Mouse (Mus musculus) cerebellum, postnatal 4 days (tissue): ENCODE results near the gene Slc35f5.

ENCODE experiments used
- DNase-seq, 2 experiments: peaks; one replicate each; pipeline ENCODE4 v3.0.0; 2022; ENCODE audit warnings: low spot score in 2 of 2, mixed read lengths in 1 of 2

The Slc35f5 gene

DNA sequence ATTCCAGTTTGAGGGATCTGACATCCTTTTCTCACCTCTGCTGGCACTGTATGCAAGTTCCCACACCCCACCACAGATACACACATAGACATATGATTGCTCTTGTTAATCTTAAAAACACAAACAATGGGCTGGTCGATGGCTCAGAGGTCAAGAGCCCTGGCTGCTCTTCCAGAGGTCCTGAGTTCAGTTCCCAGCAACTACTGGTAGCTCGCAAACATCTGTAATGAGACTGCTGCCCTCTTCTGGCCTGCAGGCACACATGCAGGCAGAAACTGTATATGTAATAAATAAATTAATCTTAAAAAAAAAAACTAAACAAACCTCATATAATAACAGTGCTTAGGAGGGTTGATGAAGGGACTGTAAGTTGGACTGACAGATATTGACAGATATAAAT, 13.8 kb downstream of the Slc35f5 start:
- DNase-seq, result no peak

DNA sequence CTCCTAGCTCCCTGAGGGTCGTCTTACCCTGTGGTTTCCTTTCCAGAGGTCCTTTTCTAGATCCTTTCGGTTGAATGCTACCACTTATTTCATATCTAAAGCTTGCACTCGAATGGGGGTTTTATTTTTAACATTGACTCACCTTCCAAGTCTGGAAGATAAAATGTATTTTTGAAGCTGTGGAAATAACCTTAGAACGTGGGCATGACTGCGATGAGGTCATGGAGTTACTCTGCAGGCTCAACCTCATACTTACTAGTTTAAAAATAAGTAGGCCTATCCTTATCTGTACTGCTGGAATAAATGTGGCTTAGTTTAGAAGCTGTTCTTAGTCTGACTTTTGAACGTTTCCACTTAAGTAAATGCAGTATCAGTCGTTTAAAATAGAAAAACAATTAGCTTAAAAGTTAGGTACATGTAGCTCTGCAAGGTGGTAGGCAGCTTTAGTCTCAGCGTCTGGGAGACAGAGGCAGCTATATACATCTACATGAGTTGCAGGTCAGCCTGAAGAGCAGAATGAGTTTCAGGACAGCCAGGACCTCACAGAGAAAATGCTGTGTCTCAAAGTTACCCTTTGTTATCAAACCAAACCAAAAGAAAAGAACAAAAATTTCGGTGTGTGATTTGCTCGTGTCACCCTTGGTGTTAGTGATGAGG, 15.2 kb downstream of the Slc35f5 start:
- no peak for DNase-seq

DNA sequence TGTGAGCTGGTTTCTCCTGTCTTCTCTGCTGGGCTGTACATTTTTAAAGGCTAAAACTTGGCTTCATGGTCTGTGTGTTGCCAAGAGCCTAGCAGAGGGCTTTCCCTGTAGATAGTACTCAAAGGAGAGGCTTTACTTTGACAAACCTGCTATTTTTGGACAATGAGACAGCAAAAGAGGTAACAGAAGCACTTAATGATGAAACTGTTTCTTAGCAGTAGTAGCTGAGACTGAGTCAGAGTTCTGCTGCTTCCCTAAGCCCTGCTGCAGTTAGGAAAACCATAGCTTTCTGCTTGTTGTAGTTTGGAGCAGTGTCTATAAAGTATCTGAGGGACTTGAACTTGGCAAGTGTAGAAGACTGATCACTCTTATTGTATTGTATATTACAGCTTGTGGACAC, 16.6 kb downstream of the Slc35f5 start:
- DNase-seq, result no peak

DNA sequence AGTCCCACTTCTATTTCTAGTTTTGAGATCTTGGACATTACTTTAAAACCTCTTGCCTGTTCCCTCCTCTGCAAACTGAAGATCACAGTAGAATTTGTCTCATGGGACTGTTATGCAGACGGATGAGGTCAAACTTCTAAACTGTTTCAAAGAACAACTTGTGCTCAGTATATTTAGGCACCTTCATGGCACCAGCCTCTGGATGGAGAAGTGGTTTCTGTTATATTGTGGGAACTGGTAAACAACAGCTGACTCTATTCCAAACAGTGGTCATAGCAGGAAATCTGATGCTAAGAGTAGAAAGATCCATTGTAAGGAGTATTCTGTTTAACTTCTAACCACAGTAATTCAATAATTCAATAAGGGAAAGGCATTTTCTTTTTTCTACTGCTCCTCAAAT, 17.7 kb downstream of the Slc35f5 start:
- DNase-seq, result no peak

DNA sequence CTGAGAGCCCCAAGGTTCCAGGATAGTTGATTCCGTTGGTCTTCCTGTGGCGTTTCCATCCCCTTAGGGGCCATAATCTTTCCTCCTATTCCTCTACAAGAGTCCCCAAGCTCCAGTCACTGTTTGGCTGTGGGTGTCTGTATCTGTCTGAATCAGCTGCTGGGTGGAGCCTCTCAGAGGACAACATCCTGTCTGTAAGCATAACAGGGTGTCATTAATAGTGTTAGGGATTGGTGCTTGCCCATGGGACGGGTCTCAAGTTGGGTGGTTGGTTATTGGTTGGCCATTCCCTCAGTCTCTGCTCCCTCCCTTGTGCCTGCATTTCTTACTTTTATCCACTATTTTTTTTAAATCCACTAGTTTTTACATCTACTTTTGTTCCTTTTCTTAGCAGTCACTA, 20.7 kb downstream of the Slc35f5 start:
- DNase-seq, result no peak

DNA sequence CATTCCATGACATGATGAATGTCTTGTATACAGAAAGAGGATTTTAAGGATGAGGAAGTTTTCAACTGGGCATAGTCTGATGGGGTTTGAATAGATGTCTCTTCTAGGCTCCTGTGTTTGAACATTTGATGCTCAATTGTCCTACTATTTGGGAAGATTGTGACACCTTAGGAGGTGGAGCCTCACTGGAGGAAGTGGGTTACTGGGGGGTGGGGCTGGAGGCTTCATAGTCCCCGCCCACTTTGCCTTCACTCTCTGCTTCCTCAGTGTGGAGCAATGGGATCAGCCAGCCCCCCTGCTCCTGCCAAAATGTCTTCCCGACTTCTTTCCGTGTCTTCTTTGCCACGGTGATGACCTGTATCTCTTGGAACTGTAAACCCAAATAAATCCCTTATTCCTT, 43.2 kb downstream of the Slc35f5 start:
- DNase-seq, result no peak

DNA sequence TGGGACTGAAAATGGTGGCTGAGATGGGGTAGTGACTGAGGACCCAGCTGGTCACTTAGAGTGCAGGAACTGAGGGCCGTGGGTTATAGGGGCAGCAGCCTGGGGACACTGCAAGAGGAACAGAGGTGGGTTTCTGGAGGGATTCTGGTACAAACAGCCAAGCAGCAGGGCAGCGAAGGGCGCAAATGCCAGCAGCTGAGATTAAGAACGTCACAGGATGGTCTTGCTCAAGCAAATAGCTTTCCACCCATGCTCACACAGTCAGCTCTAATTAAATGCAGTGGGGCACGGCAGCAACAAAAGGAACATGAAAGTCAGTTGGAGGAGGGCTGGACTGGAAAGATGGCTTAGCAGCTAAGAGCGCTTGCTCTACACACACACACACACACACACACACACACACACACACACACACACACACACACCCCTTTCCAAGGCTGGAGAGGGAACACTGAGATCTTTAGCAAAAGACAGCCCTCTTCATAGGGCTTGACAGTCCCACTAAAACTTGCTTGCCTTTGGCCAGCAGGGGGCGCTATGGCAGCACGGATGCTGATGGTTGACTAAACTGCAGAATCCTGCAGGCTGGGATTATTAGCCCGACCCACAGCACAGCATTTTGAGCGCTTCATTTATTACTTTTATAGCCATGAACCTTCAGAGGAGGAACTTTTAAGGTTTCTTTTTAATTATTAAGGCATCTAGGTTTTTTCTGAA, 46.9 kb downstream of the Slc35f5 start:
- DNase-seq, result peak; percentile 93 to 97

DNA sequence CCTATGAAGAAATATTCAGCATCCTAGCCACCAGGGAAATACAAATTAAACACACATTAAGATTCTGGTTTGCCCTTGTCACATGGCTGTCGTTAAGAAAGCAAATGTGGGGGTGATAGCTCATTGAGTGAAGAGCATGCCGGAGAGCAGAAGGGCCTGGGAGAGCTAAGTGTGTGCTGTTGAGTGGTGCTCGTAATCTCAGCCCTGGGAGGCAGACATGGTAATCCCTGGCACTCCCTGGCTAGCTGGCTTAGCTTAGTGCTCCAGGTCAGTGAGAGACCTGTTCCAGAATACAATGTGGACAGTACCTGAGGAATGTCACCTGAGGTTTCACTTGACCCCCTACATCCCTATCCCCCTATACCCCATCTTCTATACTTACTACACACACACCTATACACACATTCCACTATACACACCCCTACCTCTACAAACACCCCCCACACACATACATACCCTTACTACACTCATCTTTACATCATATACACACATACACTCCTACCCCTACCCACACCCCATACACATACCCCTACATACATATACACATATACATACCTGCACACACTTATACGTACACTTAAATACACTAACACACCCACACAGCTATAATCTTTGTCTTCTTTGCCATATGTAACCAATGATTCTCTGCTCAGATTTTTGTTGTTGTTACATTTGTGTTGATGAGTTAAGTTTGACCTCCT, 64.1 kb downstream of the Slc35f5 start:
- no peak for DNase-seq

DNA sequence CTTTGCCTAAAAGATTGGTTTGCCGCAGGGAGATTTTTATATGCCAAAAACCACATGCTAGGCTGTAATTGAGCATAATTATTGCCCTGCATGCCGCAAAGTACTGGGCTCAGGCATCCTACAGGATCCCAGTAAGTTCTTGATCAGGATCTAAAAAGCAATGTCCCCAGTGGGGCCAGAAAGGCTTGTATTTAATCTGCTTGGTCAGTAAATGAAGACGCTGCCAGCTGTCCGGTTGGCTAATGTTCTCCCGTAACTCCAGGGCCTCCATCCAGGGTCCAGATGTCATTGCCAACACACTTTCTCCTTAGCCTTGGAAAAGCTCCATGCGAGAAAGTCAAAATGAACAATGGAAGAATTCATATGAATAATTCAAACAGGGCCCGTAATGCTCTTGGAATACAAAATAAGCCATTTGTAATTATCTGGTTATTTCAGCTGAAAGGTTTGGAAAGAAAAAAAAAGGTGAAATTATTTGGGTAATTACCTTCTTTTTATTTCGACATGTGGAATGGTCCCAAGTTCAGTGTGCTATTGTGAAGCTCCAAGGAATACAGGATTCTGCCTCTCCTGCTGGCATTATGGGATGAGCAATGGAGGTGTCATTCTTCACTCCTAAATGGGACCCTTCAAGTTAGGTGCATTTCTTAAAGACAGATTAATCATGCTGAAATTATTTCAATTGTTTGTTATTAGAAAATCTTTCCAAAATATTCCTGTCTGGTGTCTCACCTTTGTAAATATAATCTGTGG, 79.3 kb downstream of the Slc35f5 start:
- peak in 1 of 2 experiments; percentile 57 for DNase-seq

DNA sequence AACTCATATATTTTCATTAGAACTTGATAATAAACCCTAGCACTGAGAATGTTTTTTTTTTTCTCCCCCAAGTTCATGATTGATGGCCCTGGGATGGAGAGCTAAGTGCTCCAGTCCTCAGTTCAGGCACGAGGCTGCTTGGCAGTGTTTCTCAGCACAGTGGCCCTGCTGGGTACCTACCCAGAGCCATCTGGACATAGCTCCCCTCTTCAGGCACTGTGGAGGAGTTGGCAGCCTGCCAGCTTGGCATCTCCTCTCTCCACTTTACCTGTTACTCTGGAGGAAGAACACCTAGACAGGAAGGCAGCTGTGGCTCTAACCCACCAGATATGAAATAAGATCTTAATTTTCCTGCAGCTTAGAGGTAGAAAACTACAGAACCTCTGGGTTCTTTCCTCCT, 83.2 kb downstream of the Slc35f5 start:
- DNase-seq, result peak in 1 of 2 experiments; percentile 54
